In genomic region chr17:12654061-12654460, GRCm38 (mm10) we compare ENCODE assay signal across 29 mouse cellular contexts. TPM values are rescaled to one million over a fixed set of nuclear protein-coding genes. Genes with fewer than 3 reads are reported as not detected.
DNase-seq lines count a peak whose midpoint lies in the region; TF ChIP-seq lines count a peak whose summit lies in the region.
"Had no signal": no experiment of that assay in that cellular context is flagged by ENCODE, and none has a peak within 500 bp of the region (broad histone marks: within the 10 kb centered on the region; RNA-seq: fewer than 3 reads in every experiment).

No protein-coding gene starts in this region.

- no peak for TF ChIP-seq CTCF in left cerebral cortex, adult 2 months (IDR thresholded peaks at IDR 0.05)

- H3K27ac ChIP-seq in left cerebral cortex, adult 2 months = peak overlapping the region; percentile 71; the same call in 1 of the 2 replicates
- H3K27ac ChIP-seq: embryonic facial prominence, embryonic 12.5 days; heart, embryonic 10.5 days; heart, embryonic 15.5 days; hindbrain, embryonic 12.5 days; hindbrain, postnatal 0 days; intestine, embryonic 15.5 days; limb, embryonic 12.5 days; liver, embryonic 15.5 days; stomach, postnatal 0 days had no signal

- intact Hi-C loops in left cerebral cortex, adult 2 months (cut with DNase I) = no loop called here
- intact Hi-C loops in left cerebral cortex, postnatal 4 days (cut with DNase I) = no loop called here

- DNase-seq in layer of hippocampus, adult 11-12 months (ENCODE audit: low spot score) = peak; percentile 16
- no peak for DNase-seq in layer of hippocampus, adult 9-10 months (ENCODE audit: low spot score)
- DNase-seq in left cerebral cortex, adult 2 months (ENCODE audit: extremely low spot score in 1 of 2, low spot score in 2 of 2) = no peak
- DNase-seq in left cerebral cortex, postnatal 4 days = no peak
- peak; percentile 16 to 55 for DNase-seq in left cerebral cortex, adult 9 months (ENCODE audit: low spot score in 2 of 2)
- peak; percentile 57 to 58 for DNase-seq in right cerebral cortex, postnatal 36 days (ENCODE audit: low spot score in 2 of 2)
- no peak for DNase-seq in retina, postnatal 1 day
- DNase-seq: adrenal gland, postnatal 14 days; cerebellum, adult 11-12 months; cerebellum, adult 9-11 months; embryo, embryonic 11 days; gastrocnemius, postnatal 25 days; kidney, adult 2 months; kidney, postnatal 36 days; lung, embryonic 14.5 days; lung, postnatal 14 days; midbrain, embryonic 14.5 days; spleen, adult 18-20 months; thymus, adult 2 months had no signal

- no peak overlapping the region for H3K4me3 ChIP-seq in left cerebral cortex, adult 2 months
- H3K4me3 ChIP-seq: embryonic facial prominence, embryonic 12.5 days; heart, embryonic 10.5 days; heart, embryonic 15.5 days; hindbrain, embryonic 12.5 days; intestine, embryonic 15.5 days; limb, embryonic 12.5 days; liver, embryonic 15.5 days had no signal

RNA-seq across cellular contexts. Expression of gene Slc22a1, which starts 21.6 kb away (rescaled TPM):
- under 1 TPM; 0.61 to 0.96 TPM for total RNA-seq in left cerebral cortex, adult 2 months (2021)
- total RNA-seq in left cerebral cortex, postnatal 4 days (2021) = 1 to 10 TPM in 1 of 2 experiments, under 1 TPM in 1; 0.95 to 1.4 TPM
- total RNA-seq: gastrocnemius, postnatal 25 days; monocyte, adult 5-6 weeks had no signal

Comparison
In these comparisons a context has a peak if more than half of its experiments do, and no peak if none do; other contexts are left out.
1. DNase-seq: peak in layer of hippocampus, adult 11-12 months (single experiment), left cerebral cortex, adult 9 months (2 of 2) and right cerebral cortex, postnatal 36 days (2 of 2); none in layer of hippocampus, adult 9-10 months (single experiment), left cerebral cortex, adult 2 months (0 of 2), left cerebral cortex, postnatal 4 days (single experiment) and retina, postnatal 1 day (single experiment).